Mouse (Mus musculus) forebrain, embryonic 10.5 days (tissue): ENCODE results near the gene 4921536K21Rik. TPM values are rescaled to one million over a fixed set of nuclear protein-coding genes. Genes with fewer than 3 reads are reported as not detected.

Source experiments
- DNase-seq: peaks from one replicate; pipeline ENCODE4 v3.0.0-alpha.2; 2017; ENCODE audit warnings: low spot score; ENCODE audit errors: extremely low spot score
- H3K27ac ChIP-seq: fragments of 300-500 bp; sonication (generic); 2 replicates; pipeline ENCODE4 v1.5.1; 2016; ENCODE audit warnings: mild to moderate bottlenecking
- H3K27me3 ChIP-seq: fragments of 300-500 bp; sonication (generic); 2 replicates; pipeline ENCODE4 v1.6.1; 2016; ENCODE audit warnings: mild to moderate bottlenecking; ENCODE audit not compliant: poor library complexity, severe bottlenecking
- H3K36me3 ChIP-seq: fragments of 300-500 bp; sonication (generic); replicated peaks from 2 replicates; pipeline ENCODE4 v1.6.1; 2016; ENCODE audit warnings: mild to moderate bottlenecking, moderate library complexity
- H3K4me1 ChIP-seq: fragments of 300-500 bp; sonication (generic); 2 replicates; pipeline ENCODE4 v1.6.1; 2016
- H3K4me3 ChIP-seq: fragments of 300-500 bp; sonication (generic); 2 replicates; pipeline ENCODE4 v1.5.1; 2016; ENCODE audit warnings: mild to moderate bottlenecking, moderate library complexity
- H3K9me3 ChIP-seq: fragments of 300-500 bp; sonication (generic); 2 replicates; pipeline ENCODE4 v1.6.1; 2016; ENCODE audit warnings: mild to moderate bottlenecking, moderate library complexity
- WGBS: fragments of 180-500 bp; shearing (Covaris S2); methylation state at CpG from one replicate; pipeline ENCODE4 v1.1.7; 2016; 5-methylcytosine and 5-hydroxymethylcytosine counted together
- polyA plus RNA-seq: library from polyadenylated mRNA; unstranded; fragments of >200 nt; fragmentation: Nextera tagmentation; extraction: Ambion mirVana; gene quantifications from 2 replicates; pipeline ENCODE4 v1.2.1, GENCODE M21; 2016

The 4921536K21Rik gene
- polyA plus RNA-seq, 1 experiment from 2014 or later: 1.7 TPM

- DNase-seq: no peak
- WGBS: 87% methylated on average over 6 of the region's 6 CpGs
- H3K27me3 ChIP-seq: no peaks in the 10 kb centered on the region
- peaks cover 13% of the 10 kb centered on the region; the same call in 1 of the 2 replicates for H3K4me1 ChIP-seq
- H3K27ac ChIP-seq: no peak overlapping the region
- H3K4me3 ChIP-seq: no peak overlapping the region
- H3K9me3 ChIP-seq: no peaks in the 10 kb centered on the region
- peaks cover 24% of the 10 kb centered on the region for H3K36me3 ChIP-seq
Observed at GRCm38 (mm10) chr11:3904673-3905072, 9.8 kb upstream of the 4921536K21Rik start.

DNA sequence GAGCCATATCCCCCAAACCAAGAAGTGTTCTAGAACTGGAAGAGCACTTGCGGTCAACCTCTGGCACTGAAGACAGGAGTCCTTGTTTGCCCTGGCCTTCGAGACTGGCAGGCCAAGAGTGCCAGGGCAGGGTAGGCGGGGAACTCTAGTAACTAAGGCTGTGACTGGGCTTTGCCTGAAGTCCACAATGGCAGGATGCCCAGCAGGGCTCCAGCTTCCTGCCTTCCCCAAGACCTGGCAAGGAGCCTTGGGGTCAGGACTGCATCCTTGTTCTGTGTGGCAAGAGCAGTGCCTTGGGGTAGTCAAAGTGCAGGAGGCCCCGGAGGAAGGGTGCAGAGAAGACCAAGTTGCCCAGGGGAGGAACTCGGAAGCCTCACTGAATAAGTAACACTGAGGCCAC, 8.1 kb upstream of the 4921536K21Rik start:
- H3K36me3 ChIP-seq: peaks cover 39% of the 10 kb centered on the region
- H3K27me3 ChIP-seq: no peaks in the 10 kb centered on the region
- no peak for DNase-seq
- no peaks in the 10 kb centered on the region for H3K9me3 ChIP-seq
- H3K4me1 ChIP-seq: peaks cover 5% of the 10 kb centered on the region; the same call in 1 of the 2 replicates
- no peak overlapping the region for H3K4me3 ChIP-seq
- WGBS: 83% methylated on average over 5 of the region's 5 CpGs
- H3K27ac ChIP-seq: 0 out of 2 replicates have a peak overlapping the region, but pooled peaks have one; percentile 21

- Histone ChIP-seq H3K9me3 (no peaks in the 10 kb centered on the region), H3K4me1 (0 out of 2 replicates have a peak, but pooled peaks cover 4% of the 10 kb centered on the region), H3K27ac (no peak overlapping the region), H3K27me3 (no peaks in the 10 kb centered on the region), H3K36me3 (peaks cover 43% of the 10 kb centered on the region), H3K4me3 (no peak overlapping the region)
- WGBS: 85% methylated on average over 3 of the region's 3 CpGs
- DNase-seq: no peak
Observed at GRCm38 (mm10) chr11:3902516-3902915, 7.6 kb upstream of the 4921536K21Rik start.

- no peak overlapping the region for H3K4me3 ChIP-seq
- no peak for DNase-seq
- H3K9me3 ChIP-seq: no peaks in the 10 kb centered on the region
- 89% methylated on average over 6 of the region's 6 CpGs for WGBS
- H3K36me3 ChIP-seq: peaks cover 41% of the 10 kb centered on the region
- H3K4me1 ChIP-seq: peaks cover 14% of the 10 kb centered on the region
- H3K27me3 ChIP-seq: no peaks in the 10 kb centered on the region
- no peak overlapping the region for H3K27ac ChIP-seq
Observed at GRCm38 (mm10) chr11:3900296-3900695, 5.4 kb upstream of the 4921536K21Rik start.

- no peak for DNase-seq
- H3K4me1 ChIP-seq: peaks cover 23% of the 10 kb centered on the region
- no peaks in the 10 kb centered on the region for H3K27me3 ChIP-seq
- 94% methylated on average over 1 of the region's 1 CpGs for WGBS
- H3K36me3 ChIP-seq: peaks cover 34% of the 10 kb centered on the region
- no peaks in the 10 kb centered on the region for H3K9me3 ChIP-seq
- peak overlapping the region; percentile 94 for H3K27ac ChIP-seq
- H3K4me3 ChIP-seq: peak overlapping the region; percentile 65
Observed at GRCm38 (mm10) chr11:3895933-3896332, 1.0 kb upstream of the 4921536K21Rik start.

DNA sequence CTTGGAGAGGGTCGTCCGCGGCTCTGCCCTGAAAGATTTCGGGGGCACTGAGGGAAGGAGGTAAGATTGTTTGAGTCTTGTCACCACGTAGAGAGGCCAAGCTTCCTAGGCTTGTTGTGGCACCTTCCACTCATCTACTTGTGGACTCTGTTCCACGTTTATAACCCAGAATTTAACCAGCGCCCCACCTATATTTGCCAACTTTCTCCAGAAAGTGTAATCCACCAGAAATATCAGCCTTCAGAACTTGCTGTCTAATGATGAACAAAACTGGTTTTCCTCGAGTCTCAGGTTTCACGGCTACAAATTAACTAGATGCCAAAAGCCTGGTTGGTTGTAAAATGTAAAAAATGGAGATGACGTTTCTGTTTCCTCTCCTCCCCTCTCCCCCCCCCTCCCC, 560 bp upstream of the 4921536K21Rik start:
- H3K27me3 ChIP-seq: no peaks in the 10 kb centered on the region
- H3K36me3 ChIP-seq: peaks cover 34% of the 10 kb centered on the region
- peak overlapping the region; percentile 65 for H3K4me3 ChIP-seq
- WGBS: 8% methylated on average over 10 of the region's 10 CpGs
- no peaks in the 10 kb centered on the region for H3K9me3 ChIP-seq
- no peak for DNase-seq
- peak overlapping the region; percentile 94 for H3K27ac ChIP-seq
- H3K4me1 ChIP-seq: peaks cover 23% of the 10 kb centered on the region

- Histone ChIP-seq H3K4me1 (peaks cover 23% of the 10 kb centered on the region), H3K9me3 (no peaks in the 10 kb centered on the region), H3K4me3 (peak overlapping the region; percentile 65), H3K36me3 (peaks cover 25% of the 10 kb centered on the region), H3K27me3 (no peaks in the 10 kb centered on the region), H3K27ac (peak overlapping the region; percentile 94; the same call in 1 of the 2 replicates)
- 82% methylated on average over 6 of the region's 6 CpGs for WGBS
- no peak for DNase-seq
Observed at GRCm38 (mm10) chr11:3893970-3894369, 928 bp downstream of the 4921536K21Rik start.

GRCm38 (mm10) chr11:3887331-3887730, 7.6 kb downstream of the 4921536K21Rik start:
- H3K4me3 ChIP-seq: no peak overlapping the region
- DNase-seq: no peak
- H3K36me3 ChIP-seq: no peaks in the 10 kb centered on the region
- no peak overlapping the region for H3K27ac ChIP-seq
- no peaks in the 10 kb centered on the region for H3K27me3 ChIP-seq
- peaks cover 14% of the 10 kb centered on the region for H3K4me1 ChIP-seq
- 81% methylated on average over 5 of the region's 5 CpGs for WGBS
- H3K9me3 ChIP-seq: no peaks in the 10 kb centered on the region

DNA sequence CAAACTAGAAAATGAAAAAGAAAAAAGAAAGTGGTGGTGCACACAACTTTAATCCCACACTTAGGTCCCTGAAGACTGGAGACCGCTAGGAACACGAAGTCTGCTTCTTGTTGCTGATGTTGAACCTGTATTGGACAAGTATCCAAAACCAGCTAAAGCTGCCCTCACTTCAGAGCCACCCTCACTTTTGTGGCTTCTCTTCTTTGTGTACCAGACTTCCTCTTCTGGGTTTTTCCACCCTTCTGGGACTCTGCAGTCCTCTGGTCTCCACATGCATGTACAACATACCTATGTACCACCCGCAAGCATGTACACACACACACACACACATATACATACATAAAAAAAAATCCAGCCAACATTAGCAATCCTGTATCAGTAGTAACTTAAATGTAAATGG, 11.2 kb downstream of the 4921536K21Rik start:
- peaks cover 14% of the 10 kb centered on the region for H3K4me1 ChIP-seq
- H3K36me3 ChIP-seq: no peaks in the 10 kb centered on the region
- no peaks in the 10 kb centered on the region for H3K9me3 ChIP-seq
- no peaks in the 10 kb centered on the region for H3K27me3 ChIP-seq
- DNase-seq: no peak
- 89% methylated on average over 3 of the region's 3 CpGs for WGBS
- H3K27ac ChIP-seq: no peak overlapping the region
- H3K4me3 ChIP-seq: no peak overlapping the region

GRCm38 (mm10) chr11:3879836-3880235, 15.1 kb downstream of the 4921536K21Rik start:
- WGBS: 35% methylated on average over 2 of the region's 2 CpGs

DNA sequence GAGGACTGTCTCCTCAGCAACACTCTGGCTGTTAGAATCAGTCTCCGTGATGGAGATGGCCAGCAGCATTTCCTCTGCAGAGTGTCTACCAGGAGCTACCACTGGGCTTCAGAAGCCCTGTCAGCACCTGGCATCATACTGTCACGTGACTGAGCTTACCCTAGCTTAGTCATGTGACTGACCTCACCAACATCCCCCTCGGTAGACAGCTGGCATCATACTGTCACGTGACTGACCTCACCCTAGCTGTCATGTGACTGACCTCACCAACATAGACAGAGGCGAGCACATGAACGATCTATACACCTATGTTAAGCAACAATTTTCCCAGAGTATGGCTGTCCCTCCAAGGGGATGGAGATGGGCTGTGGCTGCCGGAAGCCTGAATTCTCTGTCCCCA, 16.2 kb downstream of the 4921536K21Rik start:
- H3K4me3 ChIP-seq: no peak overlapping the region
- WGBS: 81% methylated on average over 7 of the region's 7 CpGs
- H3K4me1 ChIP-seq: 0 out of 2 replicates have a peak, but pooled peaks cover 4% of the 10 kb centered on the region
- no peaks in the 10 kb centered on the region for H3K27me3 ChIP-seq
- no peak for DNase-seq
- H3K9me3 ChIP-seq: no peaks in the 10 kb centered on the region
- H3K36me3 ChIP-seq: no peaks in the 10 kb centered on the region
- no peak overlapping the region for H3K27ac ChIP-seq

More at GRCm38 (mm10) chr11:3879836-3880235, 15.1 kb downstream of the 4921536K21Rik start:
- DNase-seq: peak; percentile 59
- H3K36me3 ChIP-seq: no peaks in the 10 kb centered on the region
- no peaks in the 10 kb centered on the region for H3K9me3 ChIP-seq
- H3K27me3 ChIP-seq: no peaks in the 10 kb centered on the region
- no peak overlapping the region for H3K4me3 ChIP-seq
- peaks cover 6% of the 10 kb centered on the region; the same call in 1 of the 2 replicates for H3K4me1 ChIP-seq
- no peak overlapping the region for H3K27ac ChIP-seq

GRCm38 (mm10) chr11:3876419-3876818, 18.5 kb downstream of the 4921536K21Rik start:
- no peak for DNase-seq
- H3K27me3 ChIP-seq: no peaks in the 10 kb centered on the region
- H3K36me3 ChIP-seq: no peaks in the 10 kb centered on the region
- H3K9me3 ChIP-seq: no peaks in the 10 kb centered on the region
- no peaks in the 10 kb centered on the region for H3K4me1 ChIP-seq
- WGBS: 89% methylated on average over 6 of the region's 6 CpGs
- no peak overlapping the region for H3K27ac ChIP-seq
- no peak overlapping the region for H3K4me3 ChIP-seq

DNA sequence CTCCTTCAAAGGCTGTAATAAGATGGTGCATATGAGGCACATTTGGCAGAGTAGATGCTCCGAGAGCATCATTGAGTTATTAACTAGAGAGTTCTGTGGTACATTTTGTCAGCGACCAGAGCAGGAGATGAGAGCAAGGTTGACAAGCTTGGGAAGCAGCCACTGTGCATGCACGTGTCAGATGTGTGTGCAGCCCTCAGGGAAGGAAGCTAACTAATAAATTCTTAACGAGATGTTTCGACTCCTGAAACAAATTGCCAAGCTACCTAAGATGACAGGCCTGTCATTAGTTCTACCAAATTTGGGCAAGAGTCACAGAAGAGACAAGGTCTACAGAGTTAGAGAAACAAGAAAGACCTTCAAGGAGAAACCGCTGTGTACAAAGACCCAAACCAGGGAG, 30.6 kb downstream of the 4921536K21Rik start:
- peak overlapping the region; percentile 62 for H3K4me3 ChIP-seq
- peak overlapping the region; percentile 77; the same call in 1 of the 2 replicates for H3K27ac ChIP-seq
- no peaks in the 10 kb centered on the region for H3K36me3 ChIP-seq
- WGBS: 41% methylated on average over 6 of the region's 6 CpGs
- H3K4me1 ChIP-seq: peaks cover 15% of the 10 kb centered on the region
- H3K27me3 ChIP-seq: peaks cover 54% of the 10 kb centered on the region
- no peak for DNase-seq
- H3K9me3 ChIP-seq: no peaks in the 10 kb centered on the region
